Mouse (Mus musculus) intestine, embryonic 15.5 days (tissue): ENCODE results near the gene Kpna6. TPM values are rescaled to one million over a fixed set of nuclear protein-coding genes. Genes with fewer than 3 reads are reported as not detected.
"Not testable (repeated sequence)": the region's sequence is repeated elsewhere in the genome, so short reads cannot be mapped to it uniquely, and the experiment has no call there.

Experiments
- ATAC-seq: fragments of 200-750 bp; cut with Nextera tagmentation; 2 replicates; pipeline ENCODE4 v1.8.0; 2017; ENCODE audit warnings: moderate TSS enrichment, moderate library complexity
- H3K27ac ChIP-seq: fragments of 300-500 bp; sonication (generic); 2 replicates; pipeline ENCODE4 v1.5.1; 2015; ENCODE audit warnings: mild to moderate bottlenecking, inconsistent platforms
- H3K27me3 ChIP-seq: fragments of 300-500 bp; sonication (generic); replicated peaks from 2 replicates; pipeline ENCODE4 v1.6.1; 2015; ENCODE audit warnings: inconsistent platforms
- H3K36me3 ChIP-seq: fragments of 300-500 bp; sonication (generic); 2 replicates; pipeline ENCODE4 v1.6.1; 2015; ENCODE audit warnings: inconsistent platforms
- H3K4me1 ChIP-seq: fragments of 300-500 bp; sonication (generic); replicated peaks from 2 replicates; pipeline ENCODE4 v1.6.1; 2015; ENCODE audit warnings: inconsistent platforms
- H3K4me2 ChIP-seq: fragments of 300-500 bp; sonication (generic); replicated peaks from 2 replicates; pipeline ENCODE4 v1.6.1; 2015; ENCODE audit warnings: mild to moderate bottlenecking, inconsistent platforms
- H3K4me3 ChIP-seq: fragments of 300-500 bp; sonication (generic); replicated peaks from 2 replicates; pipeline ENCODE4 v1.5.1; 2015; ENCODE audit warnings: inconsistent platforms
- H3K9ac ChIP-seq: fragments of 300-500 bp; sonication (generic); 2 replicates; pipeline ENCODE4 v1.6.1; 2015; ENCODE audit warnings: inconsistent platforms
- H3K9me3 ChIP-seq: fragments of 300-500 bp; sonication (generic); 2 replicates; pipeline ENCODE4 v1.6.1; 2016; ENCODE audit warnings: inconsistent platforms
- WGBS: fragments of 180-500 bp; shearing (Covaris S2); methylation state at CpG from one replicate; pipeline ENCODE4 v1.1.7; 2015; 5-methylcytosine and 5-hydroxymethylcytosine counted together
- polyA plus RNA-seq: library from polyadenylated mRNA; unstranded; fragments of >200 nt; fragmentation: Nextera tagmentation; extraction: Ambion mirVana; gene quantifications from 2 replicates; pipeline ENCODE4 v1.2.1, GENCODE M21; 2015

Gene Kpna6
- 14.1 and 14.2 TPM in 2 replicates for polyA plus RNA-seq

DNA sequence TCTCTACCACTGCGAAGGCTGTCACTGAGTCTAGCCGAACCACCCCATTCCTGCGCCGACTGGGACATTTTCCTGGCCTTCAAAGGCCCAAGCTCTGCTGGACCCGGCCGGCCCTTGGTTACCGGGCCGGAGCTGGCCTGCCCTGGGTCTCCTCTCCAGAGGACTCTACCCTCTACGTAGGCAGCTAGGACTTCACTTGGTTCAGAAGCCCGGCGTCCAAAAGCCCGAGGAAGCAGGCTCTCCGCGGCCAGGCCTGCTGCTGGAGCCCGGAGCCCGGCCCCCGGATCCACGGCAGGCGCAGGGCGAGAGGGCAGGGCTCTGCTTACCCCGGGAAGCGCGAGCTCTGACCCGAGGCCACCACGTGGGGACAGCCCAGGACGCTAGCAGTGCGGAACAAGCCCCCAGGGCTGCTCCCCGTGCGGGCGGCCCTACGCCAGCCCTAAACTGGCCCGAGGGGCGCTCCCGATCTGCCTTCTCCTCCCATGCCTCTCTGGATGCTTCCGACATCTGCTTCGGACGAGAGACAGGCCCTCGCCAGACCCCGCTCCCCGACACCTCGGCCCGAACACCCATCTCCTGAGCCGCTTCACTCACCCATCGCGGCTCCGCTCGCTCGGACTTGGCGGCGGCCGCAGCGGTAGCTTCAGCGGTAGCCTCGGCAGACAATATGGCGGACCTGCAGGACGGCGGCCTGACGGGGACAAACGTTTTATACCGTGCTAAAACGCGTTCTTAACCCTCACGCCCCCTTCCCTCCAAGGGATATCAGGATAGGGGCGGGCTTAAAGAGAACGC, at the start of gene Kpna6:
Gene Kpna6 (minus strand): TSS at position 685 of the 795 bp plus-strand sequence.
- H3K4me3 ChIP-seq: peak within 1 kb of the TSS; percentile 98
- H3K4me2 ChIP-seq: peak within 1 kb of the TSS; percentile 67
- H3K27me3 ChIP-seq: no peaks in the 10 kb centered on the region
- peak; percentile 93 for ATAC-seq
- peaks cover 7% of the 10 kb centered on the region for H3K4me1 ChIP-seq
- peaks cover 6% of the 10 kb centered on the region; the same call in 1 of the 2 replicates for H3K36me3 ChIP-seq
- peak within 1 kb of the TSS; percentile 98 for H3K9ac ChIP-seq
- peak within 1 kb of the TSS; percentile 98 for H3K27ac ChIP-seq
- under 1% methylated on average over 65 of the region's 65 CpGs for WGBS
- H3K9me3 ChIP-seq: no peaks in the 10 kb centered on the region

DNA sequence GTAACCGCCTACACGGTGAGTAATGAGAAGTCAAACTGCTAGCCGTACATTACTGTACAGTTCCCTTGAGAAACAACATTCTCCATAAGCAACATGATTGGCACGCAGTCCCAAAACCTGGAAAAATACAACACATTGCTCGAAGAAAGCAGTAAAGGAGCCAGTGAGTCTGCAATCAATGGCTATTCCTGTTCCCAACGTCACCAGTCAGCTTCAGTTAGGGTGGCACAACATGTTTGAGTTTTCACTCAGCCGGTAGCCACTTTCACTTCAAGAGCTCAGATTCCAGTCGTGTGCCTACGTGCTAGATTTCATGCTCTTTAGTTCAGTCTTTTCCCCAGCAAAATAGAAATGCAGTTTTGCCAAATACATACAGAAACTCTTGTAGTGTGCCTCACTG, 43.7 kb upstream of the Kpna6 start:
- 93% methylated on average over 9 of the region's 9 CpGs for WGBS
- Histone ChIP-seq H3K27ac (no peak overlapping the region), H3K4me1 (no peaks in the 10 kb centered on the region), H3K4me3 (no peak overlapping the region), H3K9me3 (no peaks in the 10 kb centered on the region), H3K36me3 (peaks cover 33% of the 10 kb centered on the region), H3K9ac (no peak overlapping the region), H3K4me2 (no peak overlapping the region), H3K27me3 (no peaks in the 10 kb centered on the region)
- ATAC-seq: no peak

- Histone ChIP-seq H3K27me3 (no peaks in the 10 kb centered on the region), H3K9ac (no peak overlapping the region), H3K27ac (no peak overlapping the region), H3K9me3 (no peaks in the 10 kb centered on the region), H3K4me3 (no peak overlapping the region), H3K4me1 (no peaks in the 10 kb centered on the region), H3K36me3 (peaks cover 30% of the 10 kb centered on the region), H3K4me2 (no peak overlapping the region)
- WGBS: 79% methylated on average over 8 of the region's 8 CpGs
- ATAC-seq: no peak
Measured at GRCm38 (mm10) chr4:129709486-129710129, 37.0 kb upstream of the Kpna6 start.

DNA sequence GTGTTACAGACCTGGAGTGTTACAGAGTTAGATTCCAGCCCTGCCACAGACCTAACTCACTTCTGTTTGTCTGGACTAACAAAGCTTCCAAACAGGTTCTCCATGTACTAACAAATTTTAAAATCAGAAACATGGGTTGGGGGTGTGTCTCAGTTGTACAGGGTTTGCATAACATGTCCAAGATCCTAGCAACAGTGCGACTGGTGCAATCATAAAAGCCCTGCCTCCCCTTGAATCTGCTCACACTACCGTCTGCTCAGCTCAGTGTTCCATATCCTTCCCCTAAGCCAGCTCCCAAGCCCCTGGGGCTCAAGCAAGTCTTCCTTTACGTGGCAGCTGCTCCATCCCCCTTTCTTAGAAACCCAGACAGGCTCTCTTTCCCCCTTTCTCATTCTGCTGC, 34.2 kb upstream of the Kpna6 start:
- no peaks in the 10 kb centered on the region for H3K27me3 ChIP-seq
- 74% methylated on average over 3 of the region's 3 CpGs for WGBS
- H3K4me3 ChIP-seq: no peak overlapping the region
- H3K9ac ChIP-seq: no peak overlapping the region
- H3K27ac ChIP-seq: no peak overlapping the region
- peaks cover 34% of the 10 kb centered on the region for H3K36me3 ChIP-seq
- H3K9me3 ChIP-seq: no peaks in the 10 kb centered on the region
- no peak for ATAC-seq
- H3K4me1 ChIP-seq: peaks cover 15% of the 10 kb centered on the region
- H3K4me2 ChIP-seq: no peak overlapping the region

DNA sequence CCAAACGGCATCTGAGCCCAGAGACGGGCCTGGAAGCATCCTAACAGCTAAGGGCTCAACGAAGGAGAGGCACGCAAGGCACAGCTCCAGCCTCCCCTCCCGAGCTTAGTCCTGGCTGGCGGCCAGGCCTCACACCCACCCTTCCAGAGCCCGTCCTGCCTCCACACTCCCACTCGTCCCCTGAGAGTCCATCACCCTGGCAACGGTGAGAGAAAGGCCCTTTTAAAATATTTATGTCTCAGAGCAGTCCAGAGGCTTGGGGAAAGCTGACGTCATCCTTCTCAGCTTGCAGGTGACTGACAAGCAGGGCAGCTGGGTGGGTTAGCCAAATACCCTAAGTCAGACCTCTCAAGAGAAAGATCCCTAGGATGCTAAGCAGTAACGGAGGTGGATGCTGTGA, 29.9 kb upstream of the Kpna6 start:
- WGBS: 27% methylated on average over 11 of the region's 11 CpGs
- no peak overlapping the region for H3K4me3 ChIP-seq
- peaks cover 18% of the 10 kb centered on the region for H3K4me1 ChIP-seq
- H3K27me3 ChIP-seq: no peaks in the 10 kb centered on the region
- peak; percentile 84 for ATAC-seq
- 0 out of 2 replicates have a peak overlapping the region, but pooled peaks have one; percentile 6 for H3K4me2 ChIP-seq
- H3K9me3 ChIP-seq: no peaks in the 10 kb centered on the region
- H3K27ac ChIP-seq: peak overlapping the region; percentile 74
- no peak overlapping the region for H3K9ac ChIP-seq
- peaks cover 20% of the 10 kb centered on the region; the same call in 1 of the 2 replicates for H3K36me3 ChIP-seq

DNA sequence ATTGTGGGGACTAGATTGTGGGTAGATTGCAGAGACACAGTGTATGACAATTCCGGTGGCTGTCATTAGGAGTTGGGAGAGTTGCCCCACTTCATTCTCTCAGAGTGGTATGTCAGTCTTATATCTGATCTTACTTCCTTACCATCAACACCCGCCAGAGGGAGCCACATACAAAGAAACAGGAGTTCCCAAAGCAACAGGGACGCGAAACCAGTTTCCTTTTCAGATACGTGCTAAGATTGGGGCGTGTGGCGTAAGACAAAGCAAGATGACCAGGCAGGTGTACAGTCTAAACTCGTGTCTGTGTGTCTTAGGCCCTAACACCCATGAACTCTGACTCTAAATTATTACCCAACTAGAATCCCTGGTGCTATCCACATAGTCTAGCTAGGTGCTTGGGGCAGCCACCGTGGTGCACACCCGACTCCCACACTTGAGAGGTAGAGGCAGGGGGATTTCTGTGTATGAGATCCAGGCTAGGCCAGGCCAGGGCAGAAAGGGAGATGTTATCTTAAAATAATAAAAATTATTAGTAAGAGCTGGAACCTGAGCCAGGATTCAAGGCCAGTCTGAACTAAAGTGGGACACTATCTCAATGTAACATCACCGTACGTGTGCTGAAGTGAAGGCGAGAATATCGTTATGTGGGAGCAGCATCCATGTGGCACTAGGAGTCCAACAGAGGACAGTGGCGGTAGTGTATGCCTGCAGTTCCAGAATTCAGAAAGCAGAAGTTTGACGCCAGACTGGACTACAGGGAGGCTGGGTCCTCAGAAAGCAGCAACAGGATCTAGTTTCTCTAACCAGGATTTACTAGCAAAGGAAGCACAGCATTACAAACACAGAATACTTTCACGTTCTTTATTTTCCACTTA, 29.2 kb upstream of the Kpna6 start:
- Histone ChIP-seq H3K4me3 (0 out of 2 replicates have a peak overlapping the region, but pooled peaks have one; percentile 2), H3K9ac (no peak overlapping the region), H3K4me2 (peak overlapping the region; percentile 33; the same call in 1 of the 2 replicates), H3K27me3 (no peaks in the 10 kb centered on the region), H3K9me3 (no peaks in the 10 kb centered on the region), H3K4me1 (peaks cover 21% of the 10 kb centered on the region), H3K36me3 (peaks cover 18% of the 10 kb centered on the region; the same call in 1 of the 2 replicates), H3K27ac (peak overlapping the region; percentile 74)
- 46% methylated on average over 17 of the region's 17 CpGs for WGBS
- peak; percentile 32 for ATAC-seq

GRCm38 (mm10) chr4:129700661-129701060, 28.1 kb upstream of the Kpna6 start:
- H3K36me3 ChIP-seq: peaks cover 11% of the 10 kb centered on the region; the same call in 1 of the 2 replicates
- WGBS: 92% methylated on average over 6 of the region's 6 CpGs
- H3K4me2 ChIP-seq, H3K9ac ChIP-seq, H3K27ac ChIP-seq, H3K9me3 ChIP-seq, H3K27me3 ChIP-seq, H3K4me3 ChIP-seq, ATAC-seq: not testable (repeated sequence)
- peaks cover 21% of the 10 kb centered on the region for H3K4me1 ChIP-seq

GRCm38 (mm10) chr4:129700216-129700615, 27.6 kb upstream of the Kpna6 start:
- Histone ChIP-seq H3K4me1 (peaks cover 25% of the 10 kb centered on the region), H3K4me2 (no peak overlapping the region), H3K27ac (no peak overlapping the region), H3K9me3 (no peaks in the 10 kb centered on the region), H3K9ac (no peak overlapping the region), H3K27me3 (no peaks in the 10 kb centered on the region), H3K4me3 (no peak overlapping the region), H3K36me3 (peaks cover 7% of the 10 kb centered on the region; the same call in 1 of the 2 replicates)
- no peak for ATAC-seq
- 72% methylated on average over 1 of the region's 1 CpGs for WGBS

DNA sequence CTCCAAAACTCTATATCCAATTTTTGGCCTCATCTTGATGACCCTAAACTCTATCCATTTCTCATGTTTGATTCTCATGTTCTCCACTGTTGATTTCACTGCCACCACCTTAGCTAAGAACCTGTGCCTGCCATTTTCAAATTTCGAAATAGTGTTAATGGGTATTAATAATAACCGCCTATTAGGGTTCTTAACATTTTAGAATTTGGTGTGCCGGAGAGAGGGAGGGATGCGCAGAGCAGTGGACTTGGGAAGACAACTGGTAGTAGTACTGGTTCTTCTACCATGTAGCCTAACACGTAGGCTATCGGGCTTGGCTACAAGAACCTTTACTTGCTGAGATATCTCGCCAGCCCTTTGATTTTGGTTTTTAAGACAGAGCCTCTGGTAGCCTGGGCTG, 24.6 kb upstream of the Kpna6 start:
- Histone ChIP-seq H3K4me1 (peaks cover 14% of the 10 kb centered on the region), H3K4me2 (peak overlapping the region; percentile 83), H3K9me3 (no peaks in the 10 kb centered on the region), H3K36me3 (peaks cover 10% of the 10 kb centered on the region; the same call in 1 of the 2 replicates), H3K27ac (no peak overlapping the region), H3K4me3 (peak overlapping the region; percentile 75), H3K27me3 (no peaks in the 10 kb centered on the region), H3K9ac (peak overlapping the region; percentile 63)
- WGBS: 83% methylated on average over 7 of the region's 7 CpGs
- ATAC-seq: no peak

- H3K4me2 ChIP-seq: peak within 1 kb of the TSS; percentile 83
- H3K27me3 ChIP-seq: no peaks in the 10 kb centered on the region
- H3K9ac ChIP-seq: peak within 1 kb of the TSS; percentile 63
- H3K4me3 ChIP-seq: peak within 1 kb of the TSS; percentile 75
- H3K27ac ChIP-seq: peak within 1 kb of the TSS; percentile 69
- peaks cover 12% of the 10 kb centered on the region for H3K36me3 ChIP-seq
- no peaks in the 10 kb centered on the region for H3K9me3 ChIP-seq
- peaks cover 7% of the 10 kb centered on the region for H3K4me1 ChIP-seq
- peak; percentile 91 for ATAC-seq
- under 1% methylated on average over 57 of the region's 57 CpGs for WGBS
Measured at GRCm38 (mm10) chr4:129696158-129696985, 23.8 kb upstream of the Kpna6 start, which contains the start of gene Tmem39b. Gene Tmem39b, minus strand, starts transcription at chr4:129696838.

DNA sequence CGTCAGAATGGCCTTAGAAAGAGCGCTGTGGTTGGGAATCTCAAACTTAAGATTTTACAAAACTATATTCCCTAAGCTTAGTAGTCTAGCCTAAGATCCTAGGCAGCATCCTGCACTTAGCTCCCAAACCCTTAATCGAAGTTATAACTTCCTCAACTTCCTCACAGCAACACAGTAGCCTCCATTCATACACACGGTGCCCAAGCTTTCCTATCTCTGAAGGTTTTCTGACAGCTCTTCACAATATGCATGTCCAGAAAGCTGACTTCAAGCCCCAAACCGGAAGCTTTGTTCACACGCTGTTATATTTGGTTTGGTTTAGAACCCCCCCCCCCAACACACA, 23.2 kb upstream of the Kpna6 start:
- WGBS: 16% methylated on average over 6 of the region's 6 CpGs
- no peak for ATAC-seq

More for the DNA sequence above, 23.2 kb upstream of the Kpna6 start:
- Histone ChIP-seq H3K9me3 (no peaks in the 10 kb centered on the region), H3K4me2 (peak overlapping the region; percentile 83), H3K4me1 (peaks cover 7% of the 10 kb centered on the region), H3K27ac (no peak overlapping the region), H3K27me3 (no peaks in the 10 kb centered on the region), H3K9ac (peak overlapping the region; percentile 63), H3K4me3 (peak overlapping the region; percentile 75), H3K36me3 (peaks cover 12% of the 10 kb centered on the region)
